Mouse (Mus musculus): ENCODE results near the gene Cfap97. TPM values are rescaled to one million over a fixed set of nuclear protein-coding genes. Genes with fewer than 3 reads are reported as not detected.
A peak's percentile ranks its signal among the peaks of the same experiment; 100 is the strongest.
"Not testable (repeated sequence)": the region's sequence is repeated elsewhere in the genome, so short reads cannot be mapped to it uniquely, and the experiment has no call there.

Cfap97 gene
- 2.4 TPM for polyA plus RNA-seq (2012; fragmentation: generic; extraction: Trizol)
- long read RNA-seq, experiment 1, full-length matches to known transcripts, result 3 of 9 reads
- long read RNA-seq, experiment 1, partial matches to known transcripts, result 3 of 9 reads
- long read RNA-seq, experiment 1, other reads (novel, unspliced or antisense), result 3 of 9 reads
- long read RNA-seq, experiment 2, full-length matches to known transcripts, result 5 of 22 reads
- long read RNA-seq, experiment 2, partial matches to known transcripts, result 4 of 22 reads
- long read RNA-seq, experiment 2, other reads (novel, unspliced or antisense), result 13 of 22 reads

DNA sequence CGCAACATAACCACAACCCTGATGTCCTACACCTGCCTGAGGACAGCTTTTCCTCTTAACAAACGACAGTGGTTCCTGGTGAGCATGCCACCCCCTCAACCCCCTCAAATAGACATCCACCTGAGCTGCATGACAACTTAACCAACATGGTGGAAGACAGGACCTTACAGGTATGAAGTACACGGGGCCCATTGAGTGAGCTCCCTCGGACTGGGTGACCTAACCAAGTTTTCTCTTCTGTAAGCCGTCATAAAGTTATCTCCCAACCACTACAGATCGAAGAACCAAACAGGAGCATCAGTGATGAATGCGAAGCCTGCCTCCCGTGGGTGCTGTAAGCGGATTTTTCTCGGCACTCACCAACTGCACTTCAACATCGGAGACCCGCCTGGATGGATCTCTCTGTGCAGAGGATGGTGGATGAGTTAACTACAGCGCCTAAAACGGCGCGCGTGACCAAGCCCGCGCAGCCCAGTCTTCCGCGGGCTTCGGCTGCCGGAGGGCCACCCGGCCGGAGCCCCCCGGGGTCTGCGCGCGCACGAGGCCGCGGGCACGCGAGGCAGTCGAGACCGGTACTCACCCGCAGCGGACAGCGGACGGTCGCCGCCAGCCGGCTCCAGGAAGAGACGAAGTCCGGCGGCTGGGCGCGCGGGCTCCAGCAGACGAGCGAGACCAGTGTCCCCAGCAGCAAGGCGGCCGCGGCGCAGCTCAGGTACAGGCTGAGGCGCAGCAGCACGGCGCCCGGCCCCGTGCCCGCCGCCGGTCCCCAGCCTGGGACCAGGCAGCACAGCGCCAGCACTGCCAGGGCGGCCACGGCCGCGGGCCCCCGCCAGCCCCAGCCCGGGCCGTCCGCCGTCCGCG is at the start of gene Cfap97:
Cfap97 (plus strand) TSS at position 570 of the 861 bp plus-strand sequence.
- Histone ChIP-seq H3K79me2 (ENCODE audit: control insufficient read depth, insufficient read depth) (peaks cover 4% of the 10 kb centered on the region), H3K36me3 (ENCODE audit: control insufficient read depth, insufficient read depth) (no peaks in the 10 kb centered on the region), H3K4me3 (ENCODE audit: insufficient read depth, poor library complexity, severe bottlenecking) (peak within 1 kb of the TSS; percentile 53), H3K27me3 (ENCODE audit: control insufficient read depth, insufficient read depth, insufficient read length) (no peaks in the 10 kb centered on the region), H3ac (ENCODE audit: control insufficient read depth, insufficient read length, low read depth) (peak within 1 kb of the TSS; percentile 93), H3K79me3 (ENCODE audit: low read depth) (no peaks in the 10 kb centered on the region)
- TF ChIP-seq MAX (IDR thresholded peaks at IDR 0.05), result no peak
- TF ChIP-seq USF1 (IDR thresholded peaks at IDR 0.05; ENCODE audit: low read depth), result no peak
- TF ChIP-seq FOSL1 (IDR thresholded peaks at IDR 0.05; ENCODE audit: insufficient read depth, low read length, poor library complexity, severe bottlenecking), result no peak

DNA sequence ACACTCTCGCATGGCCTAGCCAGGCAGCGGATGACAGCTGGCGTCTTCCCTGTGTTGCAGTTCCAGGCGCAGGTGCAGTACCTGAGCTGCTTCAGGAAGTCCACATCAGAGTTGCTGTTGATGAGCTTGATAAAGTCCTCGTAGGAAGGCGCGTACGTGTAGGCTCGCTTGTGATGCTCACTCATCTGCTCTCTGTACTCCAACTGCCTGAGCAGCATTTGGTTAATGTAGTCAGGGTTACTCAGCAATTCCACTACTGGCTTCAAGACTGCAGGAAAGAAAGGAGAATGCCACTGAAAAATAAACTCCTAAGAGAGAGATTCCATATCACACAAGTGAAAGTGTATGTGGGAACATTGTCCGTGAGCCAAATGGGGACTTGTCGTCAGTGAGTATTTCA is 48.1 kb upstream of the Cfap97 start:
- Histone ChIP-seq H3K27me3 (ENCODE audit: control insufficient read depth, insufficient read depth, insufficient read length) (no peaks in the 10 kb centered on the region), H3K79me3 (ENCODE audit: low read depth) (no peaks in the 10 kb centered on the region), H3K36me3 (ENCODE audit: control insufficient read depth, insufficient read depth) (peaks cover 7% of the 10 kb centered on the region), H3K4me3 (ENCODE audit: insufficient read depth, poor library complexity, severe bottlenecking) (no peak overlapping the region), H3K79me2 (ENCODE audit: control insufficient read depth, insufficient read depth) (no peaks in the 10 kb centered on the region), H3ac (ENCODE audit: control insufficient read depth, insufficient read length, low read depth) (no peak overlapping the region)
- TF ChIP-seq MAX (IDR thresholded peaks at IDR 0.05) (no peak), MYOG (IDR thresholded peaks at IDR 0.05; ENCODE audit: control insufficient read depth, extremely low read depth, insufficient read length) (no peak), FOSL1 (IDR thresholded peaks at IDR 0.05; ENCODE audit: insufficient read depth, low read length, poor library complexity, severe bottlenecking) (no peak), CTCF (IDR thresholded peaks at IDR 0.05; ENCODE audit: control insufficient read depth, insufficient read depth, insufficient read length) (no peak), CEBPB (IDR thresholded peaks at IDR 0.05; ENCODE audit: low read depth) (no peak), MYOD1 (IDR thresholded peaks at IDR 0.05; ENCODE audit: control insufficient read depth, insufficient read length, low read depth) (no peak), USF1 (IDR thresholded peaks at IDR 0.05; ENCODE audit: low read depth) (no peak)

DNA sequence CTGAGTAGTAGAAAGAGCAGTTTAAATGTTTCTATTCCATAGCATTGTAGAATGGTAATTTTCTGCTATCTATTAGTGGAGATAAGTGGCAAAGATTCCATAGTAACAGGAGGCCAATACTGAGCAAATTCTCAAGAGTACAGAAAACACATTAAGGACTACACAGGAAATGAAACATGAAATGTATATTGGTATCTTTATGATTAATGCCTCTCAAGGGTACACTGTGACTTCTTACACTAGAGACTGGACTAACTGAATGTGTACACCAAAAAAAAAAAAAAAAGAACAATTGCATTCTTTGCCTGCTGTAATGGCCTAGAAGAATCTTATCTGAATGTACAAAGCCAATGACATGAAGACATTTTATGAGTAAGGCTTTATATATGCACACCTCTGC is 43.9 kb upstream of the Cfap97 start:
- no peak for TF ChIP-seq FOSL1 (IDR thresholded peaks at IDR 0.05; ENCODE audit: insufficient read depth, low read length, poor library complexity, severe bottlenecking)
- TF ChIP-seq CEBPB (IDR thresholded peaks at IDR 0.05; ENCODE audit: low read depth), result no peak
- TF ChIP-seq MYOD1 (IDR thresholded peaks at IDR 0.05; ENCODE audit: control insufficient read depth, insufficient read length, low read depth), result no peak
- TF ChIP-seq MYOG (IDR thresholded peaks at IDR 0.05; ENCODE audit: control insufficient read depth, extremely low read depth, insufficient read length), result no peak
- TF ChIP-seq USF1 (IDR thresholded peaks at IDR 0.05; ENCODE audit: low read depth), result no peak
- no peak for TF ChIP-seq CTCF (IDR thresholded peaks at IDR 0.05; ENCODE audit: control insufficient read depth, insufficient read depth, insufficient read length)
- TF ChIP-seq MAX (IDR thresholded peaks at IDR 0.05), result no peak
- H3K36me3 ChIP-seq (ENCODE audit: control insufficient read depth, insufficient read depth), result no peaks in the 10 kb centered on the region
- H3K27me3 ChIP-seq (ENCODE audit: control insufficient read depth, insufficient read depth, insufficient read length), result no peaks in the 10 kb centered on the region
- H3ac ChIP-seq (ENCODE audit: control insufficient read depth, insufficient read length, low read depth), result no peak overlapping the region
- no peak overlapping the region for H3K4me3 ChIP-seq (ENCODE audit: insufficient read depth, poor library complexity, severe bottlenecking)
- no peaks in the 10 kb centered on the region for H3K79me2 ChIP-seq (ENCODE audit: control insufficient read depth, insufficient read depth)
- H3K79me3 ChIP-seq (ENCODE audit: low read depth), result no peaks in the 10 kb centered on the region

DNA sequence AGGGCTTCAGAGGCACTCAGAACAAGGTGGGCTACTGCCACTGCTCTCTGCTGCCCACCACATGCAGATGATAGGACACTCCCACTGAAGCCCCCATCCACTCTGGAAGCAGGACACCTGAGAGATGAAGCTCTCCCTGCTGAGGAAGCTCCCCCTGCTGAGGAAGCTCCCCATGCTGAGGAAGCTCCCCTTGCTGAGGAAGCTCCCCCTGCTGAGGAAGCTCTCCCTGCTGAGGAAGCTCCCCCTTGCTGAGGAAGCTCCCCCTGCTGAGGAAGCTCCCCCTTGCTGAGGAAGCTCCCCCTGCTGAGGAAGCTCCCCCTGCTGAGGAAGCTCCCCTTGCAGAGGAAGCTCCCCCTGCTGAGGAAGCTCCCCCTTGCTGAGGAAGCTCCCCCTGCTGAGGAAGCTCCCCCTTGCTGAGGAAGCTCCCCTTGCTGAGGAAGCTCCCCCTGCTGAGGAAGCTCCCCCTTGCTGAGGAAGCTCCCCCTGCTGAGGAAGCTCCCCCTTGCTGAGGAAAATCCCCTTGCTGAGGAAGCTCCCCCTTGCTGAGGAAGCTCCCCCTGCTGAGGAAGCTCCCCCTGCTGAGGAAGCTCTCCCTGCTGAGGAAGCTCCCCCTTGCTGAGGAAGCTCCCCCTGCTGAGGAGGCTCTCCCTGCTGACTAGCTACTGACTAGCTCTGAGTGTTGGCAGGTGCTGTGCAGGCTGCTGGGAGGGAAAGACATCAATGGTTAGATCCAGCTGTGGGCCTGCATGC is 38.0 kb upstream of the Cfap97 start:
- not testable (repeated sequence) for H3ac ChIP-seq (ENCODE audit: control insufficient read depth, insufficient read length, low read depth); H3K79me2 ChIP-seq (ENCODE audit: control insufficient read depth, insufficient read depth); H3K36me3 ChIP-seq (ENCODE audit: control insufficient read depth, insufficient read depth); H3K4me3 ChIP-seq (ENCODE audit: insufficient read depth, poor library complexity, severe bottlenecking); H3K27me3 ChIP-seq (ENCODE audit: control insufficient read depth, insufficient read depth, insufficient read length); H3K79me3 ChIP-seq (ENCODE audit: low read depth)

DNA sequence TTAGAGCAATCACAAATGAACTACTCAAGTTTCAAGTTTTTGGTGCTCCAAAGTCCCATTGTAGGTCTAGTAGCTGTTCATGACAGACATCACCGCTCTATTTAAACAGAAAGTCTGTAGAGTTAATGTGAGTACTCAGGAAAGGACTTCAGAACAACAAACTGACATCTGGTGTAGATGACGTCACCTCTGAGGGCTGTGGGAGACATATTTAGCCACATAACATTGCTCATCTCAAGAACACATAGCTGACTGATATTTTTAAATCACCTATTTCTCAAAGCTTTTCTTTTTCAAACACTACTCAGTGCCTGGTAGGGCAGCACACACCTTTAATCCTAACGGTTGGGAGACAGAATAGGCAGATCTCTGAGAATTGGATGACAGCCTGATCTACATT is 34.4 kb upstream of the Cfap97 start:
- no peaks in the 10 kb centered on the region for H3K79me3 ChIP-seq (ENCODE audit: low read depth)
- peaks cover 8% of the 10 kb centered on the region for H3K36me3 ChIP-seq (ENCODE audit: control insufficient read depth, insufficient read depth)
- no peaks in the 10 kb centered on the region for H3K79me2 ChIP-seq (ENCODE audit: control insufficient read depth, insufficient read depth)
- TF ChIP-seq MYOG (IDR thresholded peaks at IDR 0.05; ENCODE audit: control insufficient read depth, extremely low read depth, insufficient read length) (no peak), MYOD1 (IDR thresholded peaks at IDR 0.05; ENCODE audit: control insufficient read depth, insufficient read length, low read depth) (no peak), USF1 (IDR thresholded peaks at IDR 0.05; ENCODE audit: low read depth) (no peak), FOSL1 (IDR thresholded peaks at IDR 0.05; ENCODE audit: insufficient read depth, low read length, poor library complexity, severe bottlenecking) (no peak), MAX (IDR thresholded peaks at IDR 0.05) (no peak)
- no peak overlapping the region for H3ac ChIP-seq (ENCODE audit: control insufficient read depth, insufficient read length, low read depth)
- H3K4me3 ChIP-seq (ENCODE audit: insufficient read depth, poor library complexity, severe bottlenecking), result no peak overlapping the region
- H3K27me3 ChIP-seq (ENCODE audit: control insufficient read depth, insufficient read depth, insufficient read length), result no peaks in the 10 kb centered on the region

Data from C2C12 (cell line).